Mouse (Mus musculus) forebrain, embryonic 13.5 days (tissue): ENCODE measurements at regions not wholly inside any gene's neighbourhood (a gene's known extent, or its start where the extent isn't known, plus 50 kb on each side); places are given as distances from the start of the nearest gene placed in this dataset.

Experiments
- ATAC-seq: fragments of 200-750 bp; cut with Nextera tagmentation; 2 replicates; pipeline ENCODE4 v1.8.0; 2017
- H3K27ac ChIP-seq: fragments of 300-500 bp; sonication (generic); 2 replicates; pipeline ENCODE4 v1.5.1; 2015; ENCODE audit warnings: inconsistent platforms, mild to moderate bottlenecking, moderate library complexity
- H3K27me3 ChIP-seq: fragments of 300-500 bp; sonication (generic); 2 replicates; pipeline ENCODE4 v1.6.1; 2015; ENCODE audit warnings: mild to moderate bottlenecking, inconsistent platforms
- H3K36me3 ChIP-seq: fragments of 300-500 bp; sonication (generic); 2 replicates; pipeline ENCODE4 v1.6.1; 2015; ENCODE audit warnings: mild to moderate bottlenecking, inconsistent platforms; ENCODE audit not compliant: poor library complexity, severe bottlenecking
- H3K4me1 ChIP-seq: fragments of 300-500 bp; sonication (generic); 2 replicates; pipeline ENCODE4 v1.6.1; 2015; ENCODE audit warnings: inconsistent platforms
- H3K4me2 ChIP-seq: fragments of 300-500 bp; sonication (generic); 2 replicates; pipeline ENCODE4 v1.6.1; 2015; ENCODE audit warnings: inconsistent platforms, mild to moderate bottlenecking, moderate library complexity
- H3K4me3 ChIP-seq: fragments of 300-500 bp; sonication (generic); 2 replicates; pipeline ENCODE4 v1.5.1; 2015; ENCODE audit warnings: mild to moderate bottlenecking, inconsistent platforms
- H3K9ac ChIP-seq: fragments of 300-500 bp; sonication (generic); 2 replicates; pipeline ENCODE4 v1.6.1; 2015; ENCODE audit warnings: mild to moderate bottlenecking, inconsistent platforms
- H3K9me3 ChIP-seq: fragments of 300-500 bp; sonication (generic); replicated peaks from 2 replicates; pipeline ENCODE4 v1.6.1; 2016; ENCODE audit warnings: inconsistent platforms
- WGBS: fragments of 180-500 bp; shearing (Covaris S2); methylation state at CpG from one replicate; pipeline ENCODE4 v1.1.7; 2015; 5-methylcytosine and 5-hydroxymethylcytosine counted together

GRCm38 (mm10) chr4:99600741-99601140 is 55.4 kb upstream of the Foxd3 start:
- Histone ChIP-seq H3K4me2 (peak overlapping the region; percentile 16; the same call in 1 of the 2 replicates), H3K36me3 (no peaks in the 10 kb centered on the region), H3K4me3 (no peak overlapping the region), H3K9ac (no peak overlapping the region), H3K9me3 (no peaks in the 10 kb centered on the region), H3K4me1 (peaks cover 6% of the 10 kb centered on the region; the same call in 1 of the 2 replicates), H3K27me3 (peaks cover 28% of the 10 kb centered on the region), H3K27ac (no peak overlapping the region)
- ATAC-seq, result no peak
- WGBS, result 44% methylated on average over 10 of the region's 10 CpGs

- H3K4me1 ChIP-seq, result peaks cover 6% of the 10 kb centered on the region; the same call in 1 of the 2 replicates
- no peaks in the 10 kb centered on the region for H3K9me3 ChIP-seq
- WGBS, result 15% methylated on average over 6 of the region's 6 CpGs
- no peak overlapping the region for H3K4me2 ChIP-seq
- H3K27ac ChIP-seq, result no peak overlapping the region
- H3K36me3 ChIP-seq, result no peaks in the 10 kb centered on the region
- ATAC-seq, result 0 out of 2 replicates have a peak, but pooled peaks have one; percentile 30
- peaks cover 28% of the 10 kb centered on the region for H3K27me3 ChIP-seq
- no peak overlapping the region for H3K9ac ChIP-seq
- no peak overlapping the region for H3K4me3 ChIP-seq
Observed at GRCm38 (mm10) chr4:99601463-99601862, 54.6 kb upstream of the Foxd3 start.
